Mouse (Mus musculus) embryonic facial prominence, embryonic 12.5 days (tissue): ENCODE data around the gene Vps13d. TPM values are rescaled to one million over a fixed set of nuclear protein-coding genes. Genes with fewer than 3 reads are reported as not detected.

ENCODE experiments used
- ATAC-seq: fragments of 200-750 bp; cut with Nextera tagmentation; 2 replicates; pipeline ENCODE4 v1.8.0; 2017; ENCODE audit not compliant: insufficient number of reproducible peaks, insufficient read depth, low FRiP score, low TSS enrichment
- H3K27ac ChIP-seq: fragments of 300-500 bp; sonication (generic); 2 replicates; pipeline ENCODE4 v1.5.1; 2016; ENCODE audit warnings: mild to moderate bottlenecking
- H3K27me3 ChIP-seq: fragments of 300-500 bp; sonication (generic); 2 replicates; pipeline ENCODE4 v1.6.1; 2016; ENCODE audit warnings: mild to moderate bottlenecking, moderate library complexity
- H3K36me3 ChIP-seq: fragments of 300-500 bp; sonication (generic); 2 replicates; pipeline ENCODE4 v1.6.1; 2016; ENCODE audit warnings: mild to moderate bottlenecking
- H3K4me1 ChIP-seq: fragments of 300-500 bp; sonication (generic); 2 replicates; pipeline ENCODE4 v1.6.1; 2016
- H3K4me2 ChIP-seq: fragments of 300-500 bp; sonication (generic); replicated peaks from 2 replicates; pipeline ENCODE4 v1.6.1; 2016; ENCODE audit warnings: mild to moderate bottlenecking, moderate library complexity
- H3K4me3 ChIP-seq: fragments of 300-500 bp; sonication (generic); 2 replicates; pipeline ENCODE4 v1.5.1; 2016; ENCODE audit warnings: mild to moderate bottlenecking
- H3K9ac ChIP-seq: fragments of 300-500 bp; sonication (generic); 2 replicates; pipeline ENCODE4 v1.6.1; 2016; ENCODE audit warnings: mild to moderate bottlenecking, moderate library complexity
- H3K9me3 ChIP-seq: fragments of 300-500 bp; sonication (generic); 2 replicates; pipeline ENCODE4 v1.6.1; 2016; ENCODE audit warnings: mild to moderate bottlenecking, moderate library complexity
- WGBS: fragments of 180-500 bp; shearing (Covaris S2); methylation state at CpG from one replicate; pipeline ENCODE4 v1.1.7; 2016; 5-methylcytosine and 5-hydroxymethylcytosine counted together
- polyA plus RNA-seq: library from polyadenylated mRNA; unstranded; fragments of >200 nt; fragmentation: Nextera tagmentation; extraction: Ambion mirVana; gene quantifications from 2 replicates; pipeline ENCODE4 v1.2.1, GENCODE M21; 2016

The Vps13d gene
- polyA plus RNA-seq, 1 experiment from 2014 or later, result 6.9 TPM

DNA sequence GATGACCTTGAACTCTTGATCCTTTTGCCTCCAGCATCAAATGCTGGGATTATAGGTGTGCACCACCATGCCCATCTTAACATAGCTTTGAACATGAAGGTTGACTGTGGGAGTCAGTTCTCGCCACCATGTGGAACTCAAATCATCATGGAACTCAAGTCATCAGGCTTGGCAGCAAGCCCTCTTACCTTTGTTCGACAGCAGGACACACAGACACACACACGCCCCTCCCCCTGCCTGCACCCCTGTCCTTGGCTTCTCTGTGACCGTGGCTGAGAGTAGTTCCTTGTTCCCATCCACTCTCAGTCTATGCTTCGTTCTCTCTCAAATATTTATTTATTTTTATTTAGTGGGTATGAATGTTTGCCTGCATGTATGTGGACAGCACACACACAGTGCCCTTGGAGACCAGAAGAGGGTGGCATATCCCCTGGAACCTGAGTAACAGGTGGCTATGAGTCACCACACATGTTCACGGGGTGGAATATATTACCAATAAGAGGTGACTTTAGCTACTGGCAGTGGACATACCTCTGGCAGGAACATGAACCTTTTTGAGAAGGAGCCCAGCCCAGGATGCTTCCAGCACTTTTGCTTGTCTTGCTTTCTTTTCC lies 14.4 kb upstream of the Vps13d start:
- H3K4me2 ChIP-seq, result no peak overlapping the region
- no peaks in the 10 kb centered on the region for H3K9me3 ChIP-seq
- no peaks in the 10 kb centered on the region for H3K36me3 ChIP-seq
- 0 out of 2 replicates have a peak, but pooled peaks have one; percentile 5 for ATAC-seq
- no peak overlapping the region for H3K9ac ChIP-seq
- no peak overlapping the region for H3K4me3 ChIP-seq
- peaks cover 8% of the 10 kb centered on the region; the same call in 1 of the 2 replicates for H3K4me1 ChIP-seq
- no peaks in the 10 kb centered on the region for H3K27me3 ChIP-seq
- 72% methylated on average over 6 of the region's 6 CpGs for WGBS
- no peak overlapping the region for H3K27ac ChIP-seq

DNA sequence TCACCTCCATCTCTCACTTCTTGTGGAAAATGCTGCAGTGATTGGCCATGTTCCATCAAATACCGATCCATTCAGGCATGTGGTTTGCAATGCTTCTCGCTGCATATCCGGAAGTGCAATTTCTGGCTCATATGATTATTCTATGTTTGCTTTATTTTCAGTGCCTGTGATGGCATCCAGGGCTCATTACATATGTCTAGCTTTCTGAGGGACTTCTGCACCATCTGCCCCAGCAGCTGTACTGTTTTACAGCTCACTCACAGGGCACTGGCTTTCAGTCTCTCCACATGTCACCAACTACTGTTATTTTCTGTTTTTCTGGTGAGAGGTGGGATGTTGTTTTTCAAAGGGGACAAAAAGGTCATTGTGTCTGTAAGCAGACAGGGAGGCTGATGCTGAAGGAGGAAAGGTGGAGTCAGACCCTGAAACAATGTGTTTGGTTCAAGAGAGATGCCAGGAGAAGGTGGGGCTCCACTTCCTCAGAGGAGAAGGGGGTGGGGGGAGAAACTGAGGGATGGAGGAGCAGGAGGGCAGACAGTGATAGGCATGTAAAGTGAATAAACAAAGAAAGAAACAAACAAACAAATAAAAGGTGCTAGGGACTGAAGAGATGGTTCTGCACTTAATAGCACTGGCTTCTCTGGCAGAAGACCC lies 13.0 kb upstream of the Vps13d start:
- H3K27ac ChIP-seq, result no peak overlapping the region
- H3K4me1 ChIP-seq, result peaks cover 8% of the 10 kb centered on the region; the same call in 1 of the 2 replicates
- H3K9ac ChIP-seq, result no peak overlapping the region
- no peak for ATAC-seq
- no peak overlapping the region for H3K4me3 ChIP-seq
- WGBS, result 87% methylated on average over 3 of the region's 3 CpGs
- H3K4me2 ChIP-seq, result no peak overlapping the region
- H3K36me3 ChIP-seq, result no peaks in the 10 kb centered on the region
- H3K27me3 ChIP-seq, result no peaks in the 10 kb centered on the region
- no peaks in the 10 kb centered on the region for H3K9me3 ChIP-seq

DNA sequence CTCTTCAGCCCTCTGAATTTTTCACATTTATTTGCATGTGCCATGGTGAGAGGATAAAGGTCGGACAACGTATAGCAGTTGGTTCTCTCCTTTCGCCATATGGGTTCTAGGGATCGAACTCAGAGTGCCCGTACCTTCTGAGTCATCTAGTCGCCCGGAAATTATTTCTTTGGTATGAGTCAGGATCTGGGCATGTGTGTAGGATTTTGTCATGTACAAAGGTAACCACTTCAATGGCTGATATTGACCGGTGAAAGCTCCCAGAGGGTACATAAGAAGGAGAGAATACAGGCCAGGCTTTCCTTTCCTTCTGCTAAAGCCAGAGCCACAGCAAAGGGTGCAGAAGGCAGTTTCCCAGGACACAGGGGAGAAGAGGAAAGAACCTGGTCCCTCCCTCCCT lies 10.0 kb upstream of the Vps13d start:
- Histone ChIP-seq H3K9me3 (no peaks in the 10 kb centered on the region), H3K9ac (no peak overlapping the region), H3K36me3 (no peaks in the 10 kb centered on the region), H3K27me3 (no peaks in the 10 kb centered on the region), H3K4me1 (peaks cover 6% of the 10 kb centered on the region; the same call in 1 of the 2 replicates), H3K27ac (no peak overlapping the region), H3K4me2 (no peak overlapping the region), H3K4me3 (no peak overlapping the region)
- WGBS, result 84% methylated on average over 8 of the region's 8 CpGs
- ATAC-seq, result no peak

DNA sequence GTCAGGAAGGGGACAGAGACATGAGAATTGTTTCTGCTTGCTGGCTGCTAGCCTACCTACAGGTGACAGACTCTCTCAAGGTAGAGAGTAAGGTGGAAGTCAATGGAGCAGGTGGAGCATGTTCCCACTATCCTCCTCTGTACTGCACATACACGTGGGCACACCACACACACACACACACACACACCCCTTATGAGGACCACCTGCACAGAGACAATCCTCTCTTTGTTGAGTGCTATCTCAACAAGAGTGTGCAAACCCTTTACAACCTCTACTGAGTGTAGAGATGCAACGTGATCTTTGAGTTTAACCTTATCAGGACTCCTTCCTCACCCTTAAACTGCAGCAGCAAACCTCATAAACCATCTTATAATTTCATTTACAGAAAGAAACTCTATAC lies 8.5 kb upstream of the Vps13d start:
- ATAC-seq, result no peak
- Histone ChIP-seq H3K27me3 (no peaks in the 10 kb centered on the region), H3K4me3 (no peak overlapping the region), H3K9me3 (no peaks in the 10 kb centered on the region), H3K36me3 (no peaks in the 10 kb centered on the region), H3K4me1 (no peaks in the 10 kb centered on the region), H3K4me2 (no peak overlapping the region), H3K9ac (no peak overlapping the region), H3K27ac (no peak overlapping the region)
- 64% methylated on average over 2 of the region's 2 CpGs for WGBS

DNA sequence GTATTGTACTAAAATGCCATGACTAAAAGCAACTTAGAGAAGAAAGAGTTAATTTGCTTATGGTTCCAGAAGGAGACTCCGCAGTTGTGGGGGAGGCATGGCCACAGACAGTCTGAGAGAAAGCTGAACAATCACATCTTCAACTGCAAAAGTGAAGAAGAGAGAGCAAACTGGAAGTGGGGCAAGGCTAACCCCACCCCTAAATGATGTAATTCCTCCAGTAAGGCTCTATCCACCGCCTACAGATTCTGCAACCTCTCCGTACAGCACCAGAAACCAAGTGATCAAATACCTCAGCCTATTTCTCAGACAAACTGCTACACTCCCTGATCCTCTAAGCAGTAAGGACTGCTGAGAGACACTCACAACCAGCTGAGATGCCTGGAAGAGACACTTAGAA lies 6.6 kb upstream of the Vps13d start:
- Histone ChIP-seq H3K9me3 (no peaks in the 10 kb centered on the region), H3K27ac (no peak overlapping the region), H3K27me3 (no peaks in the 10 kb centered on the region), H3K4me2 (no peak overlapping the region), H3K4me3 (no peak overlapping the region), H3K36me3 (no peaks in the 10 kb centered on the region), H3K4me1 (no peaks in the 10 kb centered on the region), H3K9ac (no peak overlapping the region)
- 80% methylated on average over 3 of the region's 3 CpGs for WGBS
- ATAC-seq, result no peak

DNA sequence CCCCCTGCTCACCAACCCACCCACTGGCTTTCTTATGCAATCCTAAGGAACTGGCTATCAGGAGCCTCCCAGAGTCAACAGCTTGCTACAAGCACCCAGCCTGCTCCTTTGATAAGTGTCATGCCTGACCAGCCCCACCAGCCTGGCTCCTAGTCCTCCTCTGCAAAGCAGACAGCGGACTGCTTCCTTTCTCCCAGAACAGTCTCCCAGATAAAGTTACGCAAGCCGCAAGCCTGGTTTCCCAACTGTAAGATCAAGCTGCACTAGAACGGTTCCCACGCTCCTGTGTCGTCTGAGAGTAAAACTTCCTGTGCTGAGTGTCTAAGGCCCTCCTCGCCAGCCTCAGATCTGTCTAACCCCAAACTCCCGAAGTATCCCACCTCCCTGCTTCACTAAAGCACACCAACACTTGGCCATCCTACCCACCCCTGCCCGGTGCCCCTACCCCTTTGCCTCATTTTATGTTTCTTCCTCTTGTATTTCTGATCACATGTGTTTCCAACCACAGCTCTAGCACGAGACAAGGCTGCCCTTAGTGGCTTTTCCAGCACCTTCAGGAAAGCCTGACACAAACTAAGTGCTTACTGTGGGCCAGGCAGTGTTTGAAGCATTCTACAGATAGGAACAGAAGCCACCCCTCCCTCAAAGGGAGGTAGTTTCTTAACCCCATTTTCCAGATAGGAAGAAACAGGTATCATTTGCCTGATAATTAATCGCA lies 5.3 kb upstream of the Vps13d start:
- no peak for ATAC-seq
- H3K4me1 ChIP-seq, result no peaks in the 10 kb centered on the region
- no peak overlapping the region for H3K27ac ChIP-seq
- H3K36me3 ChIP-seq, result no peaks in the 10 kb centered on the region
- H3K9me3 ChIP-seq, result no peaks in the 10 kb centered on the region
- H3K27me3 ChIP-seq, result no peaks in the 10 kb centered on the region
- no peak overlapping the region for H3K4me3 ChIP-seq
- no peak overlapping the region for H3K4me2 ChIP-seq
- H3K9ac ChIP-seq, result no peak overlapping the region
- 35% methylated on average over 11 of the region's 11 CpGs for WGBS

DNA sequence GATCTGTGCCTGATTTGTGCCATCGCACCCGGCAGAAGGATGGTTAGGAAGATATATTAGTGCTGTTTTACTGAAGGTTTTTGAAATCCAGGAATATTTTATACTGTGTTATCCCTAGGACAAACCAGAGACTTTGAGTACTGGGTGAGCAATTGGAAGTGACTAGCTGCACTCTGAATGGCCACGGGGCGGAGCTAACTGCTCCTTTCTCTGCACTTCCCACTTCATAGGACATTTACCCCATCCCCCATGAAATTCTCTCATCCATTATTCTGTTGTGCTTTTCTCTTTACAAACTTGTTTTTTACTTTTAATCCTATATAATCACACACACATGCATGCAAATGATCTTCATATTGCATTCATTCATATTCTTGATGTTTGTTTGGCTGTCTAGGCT lies 1.8 kb upstream of the Vps13d start:
- H3K4me1 ChIP-seq, result peaks cover 10% of the 10 kb centered on the region
- no peaks in the 10 kb centered on the region for H3K27me3 ChIP-seq
- 83% methylated on average over 4 of the region's 4 CpGs for WGBS
- H3K9me3 ChIP-seq, result no peaks in the 10 kb centered on the region
- no peaks in the 10 kb centered on the region for H3K36me3 ChIP-seq
- no peak overlapping the region for H3K9ac ChIP-seq
- no peak overlapping the region for H3K4me2 ChIP-seq
- ATAC-seq, result no peak
- H3K27ac ChIP-seq, result no peak overlapping the region
- H3K4me3 ChIP-seq, result no peak overlapping the region

DNA sequence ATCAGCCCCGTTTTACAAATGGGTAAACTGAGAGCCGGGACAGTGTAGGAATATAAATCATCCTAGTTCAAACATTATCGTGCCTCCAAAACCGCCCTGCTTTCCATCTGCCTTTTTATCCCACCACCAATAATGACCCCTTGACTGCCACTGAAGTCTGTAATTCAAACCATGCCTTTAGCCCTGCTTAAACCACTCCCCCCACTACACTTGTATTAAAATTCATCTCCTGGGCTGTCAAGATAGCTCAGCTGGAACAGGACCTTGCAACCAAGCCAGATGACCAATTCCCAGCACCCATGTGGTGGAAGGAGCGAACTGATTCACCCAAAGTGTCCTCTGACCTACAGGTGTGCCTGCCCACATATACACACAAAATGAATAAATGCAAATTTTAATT lies 367 bp upstream of the Vps13d start:
- H3K4me3 ChIP-seq, result peak overlapping the region; percentile 94
- H3K27ac ChIP-seq, result no peak overlapping the region
- ATAC-seq, result no peak

DNA sequence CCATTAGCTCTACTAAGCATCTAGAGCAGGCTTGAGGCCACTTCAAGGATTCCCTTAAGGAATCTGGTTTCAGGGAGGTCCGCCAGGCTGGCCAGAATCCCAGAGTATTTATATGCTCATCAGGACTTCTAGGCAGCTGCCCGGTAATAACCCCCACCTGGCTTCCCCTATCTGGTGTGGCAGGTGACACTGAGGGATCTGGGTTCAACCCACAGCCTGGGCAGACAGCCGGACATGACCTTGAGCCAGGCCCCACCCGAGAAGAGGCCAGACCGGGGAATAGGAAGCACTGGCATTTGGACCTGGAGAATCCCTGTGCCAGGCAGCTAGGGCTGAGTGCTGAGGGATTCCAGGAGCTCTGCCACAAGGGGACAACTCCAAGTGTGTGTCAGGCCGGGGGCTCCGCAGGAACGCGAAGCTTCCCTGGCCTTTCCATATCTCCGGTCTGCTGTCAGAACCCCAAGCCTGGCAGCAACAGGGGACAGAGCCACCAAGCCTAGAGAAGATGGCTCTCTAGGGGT lies 754 bp downstream of the Vps13d start:
- H3K9me3 ChIP-seq, result no peaks in the 10 kb centered on the region
- H3K27ac ChIP-seq, result 0 out of 2 replicates have a peak overlapping the region, but pooled peaks have one; percentile 23
- peaks cover 4% of the 10 kb centered on the region; the same call in 1 of the 2 replicates for H3K36me3 ChIP-seq
- 1% methylated on average over 10 of the region's 10 CpGs for WGBS
- peaks cover 10% of the 10 kb centered on the region for H3K4me1 ChIP-seq
- peak overlapping the region; percentile 94 for H3K4me3 ChIP-seq
- H3K4me2 ChIP-seq, result peak overlapping the region; percentile 98
- H3K9ac ChIP-seq, result peak overlapping the region; percentile 83
- H3K27me3 ChIP-seq, result no peaks in the 10 kb centered on the region
- ATAC-seq, result peak; percentile 26; the same call in 1 of the 2 replicates

More for the DNA sequence above, 367 bp upstream of the Vps13d start:
- Histone ChIP-seq H3K4me1 (peaks cover 10% of the 10 kb centered on the region), H3K36me3 (peaks cover under 1% of the 10 kb centered on the region; the same call in 1 of the 2 replicates), H3K9me3 (no peaks in the 10 kb centered on the region), H3K27me3 (no peaks in the 10 kb centered on the region), H3K9ac (no peak overlapping the region), H3K4me2 (peak overlapping the region; percentile 36)
- 16% methylated on average over 5 of the region's 5 CpGs for WGBS

DNA sequence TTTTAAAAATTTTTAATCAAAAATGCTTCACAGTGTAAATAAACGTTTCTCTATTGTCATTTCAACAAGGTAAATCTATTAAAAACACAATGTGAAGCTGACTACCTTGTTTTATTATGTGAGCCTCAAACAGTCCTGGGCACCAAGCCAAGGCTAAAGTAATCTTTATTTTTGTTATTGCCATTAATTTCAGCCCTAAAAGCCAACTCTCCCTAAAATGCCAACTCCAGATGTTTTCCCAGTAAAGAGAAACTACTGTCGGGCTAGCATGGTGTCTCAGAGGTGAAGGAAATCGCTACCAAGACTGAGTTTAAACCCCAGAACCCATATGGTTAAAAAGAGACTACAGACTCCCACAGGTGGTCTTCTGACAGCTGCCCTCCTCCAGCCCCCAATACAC lies 1.4 kb downstream of the Vps13d start:
- Histone ChIP-seq H3K27ac (no peak overlapping the region), H3K9me3 (no peaks in the 10 kb centered on the region), H3K4me1 (peaks cover 10% of the 10 kb centered on the region), H3K36me3 (peaks cover 10% of the 10 kb centered on the region; the same call in 1 of the 2 replicates), H3K4me3 (peak overlapping the region; percentile 94), H3K4me2 (peak overlapping the region; percentile 98), H3K27me3 (no peaks in the 10 kb centered on the region), H3K9ac (no peak overlapping the region)
- WGBS, result 38% methylated on average over 3 of the region's 3 CpGs
- no peak for ATAC-seq

DNA sequence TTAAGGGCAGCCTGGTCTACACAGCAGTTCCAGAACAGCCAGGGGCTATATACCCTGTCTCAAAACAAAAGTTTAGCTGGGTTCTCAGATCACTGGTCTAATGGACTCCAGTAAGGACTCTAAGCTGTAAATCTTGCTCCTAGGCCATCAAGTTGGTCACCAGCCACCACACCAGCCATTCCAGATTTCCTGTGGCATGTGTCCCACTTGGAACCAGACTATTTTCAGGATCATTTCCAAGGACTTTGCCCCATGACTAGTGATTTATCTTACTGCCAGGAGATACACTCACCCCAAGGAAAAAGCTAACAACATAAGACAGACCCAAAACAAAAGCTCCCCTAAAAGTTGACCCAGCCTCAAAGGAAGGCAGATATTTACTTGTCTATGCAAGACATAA lies 2.1 kb downstream of the Vps13d start:
- H3K4me1 ChIP-seq, result peaks cover 10% of the 10 kb centered on the region
- peaks cover 11% of the 10 kb centered on the region; the same call in 1 of the 2 replicates for H3K36me3 ChIP-seq
- H3K27ac ChIP-seq, result no peak overlapping the region
- H3K4me3 ChIP-seq, result no peak overlapping the region
- H3K9me3 ChIP-seq, result no peaks in the 10 kb centered on the region
- H3K4me2 ChIP-seq, result no peak overlapping the region
- H3K9ac ChIP-seq, result no peak overlapping the region
- no peak for ATAC-seq
- no peaks in the 10 kb centered on the region for H3K27me3 ChIP-seq
